Mouse (Mus musculus): Measurements from ENCODE around the gene Hexim1. TPM values are rescaled to one million over a fixed set of nuclear protein-coding genes. Genes with fewer than 3 reads are reported as not detected.

Hexim1 gene
- polyA plus RNA-seq, 1 experiment from 2014 or later: 1.7 TPM

DNA sequence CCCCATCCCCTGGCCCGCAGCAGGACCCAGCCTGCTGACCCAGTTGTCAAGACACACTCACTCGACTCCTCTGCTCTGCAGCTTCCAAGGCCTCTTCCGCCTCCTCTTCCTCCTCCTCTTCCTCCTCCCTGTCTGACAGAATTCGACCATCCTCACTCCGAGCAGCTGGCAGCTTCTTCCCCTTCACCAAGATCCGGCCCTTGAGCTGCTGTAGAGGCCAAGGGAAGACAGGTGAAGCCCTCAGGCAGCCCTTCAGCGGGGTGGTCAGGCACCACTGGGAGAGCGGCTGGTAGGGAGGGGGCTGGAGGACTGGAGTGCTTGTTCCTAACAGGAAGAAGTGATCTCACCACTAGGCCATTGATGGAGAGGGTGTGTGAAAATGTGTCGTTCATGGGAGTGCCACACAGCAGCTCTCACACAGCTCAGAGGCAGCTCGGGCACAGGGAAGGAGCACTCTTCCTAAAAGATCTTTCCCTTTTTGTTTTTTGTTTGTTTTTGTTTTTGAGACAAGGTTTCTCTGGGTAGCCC is 41.2 kb upstream of the Hexim1 start:
- Histone ChIP-seq H3K4me3 (ENCODE audit: low read depth, low read length) (no peak overlapping the region), H3K27ac (ENCODE audit: low read length) (no peak overlapping the region), H3K27me3 (ENCODE audit: control insufficient read depth, insufficient read depth, low read depth, low read length) (peaks cover 8% of the 10 kb centered on the region), H3K4me2 (ENCODE audit: low read depth, low read length) (no peak overlapping the region), H3K9ac (ENCODE audit: low read depth, low read length) (no peak overlapping the region), H3K36me3 (ENCODE audit: control insufficient read depth, insufficient read depth) (no peaks in the 10 kb centered on the region), H3K4me1 (ENCODE audit: control insufficient read depth, low read depth, low read length) (no peaks in the 10 kb centered on the region), H3K9me3 (replicated peaks; ENCODE audit: control insufficient read depth, low read length) (no peaks in the 10 kb centered on the region)
- ATAC-seq (ENCODE audit: low read depth): no peak
- WGBS (ENCODE audit: insufficient replicate concordance): 23% methylated on average over 10 of the region's 10 CpGs

DNA sequence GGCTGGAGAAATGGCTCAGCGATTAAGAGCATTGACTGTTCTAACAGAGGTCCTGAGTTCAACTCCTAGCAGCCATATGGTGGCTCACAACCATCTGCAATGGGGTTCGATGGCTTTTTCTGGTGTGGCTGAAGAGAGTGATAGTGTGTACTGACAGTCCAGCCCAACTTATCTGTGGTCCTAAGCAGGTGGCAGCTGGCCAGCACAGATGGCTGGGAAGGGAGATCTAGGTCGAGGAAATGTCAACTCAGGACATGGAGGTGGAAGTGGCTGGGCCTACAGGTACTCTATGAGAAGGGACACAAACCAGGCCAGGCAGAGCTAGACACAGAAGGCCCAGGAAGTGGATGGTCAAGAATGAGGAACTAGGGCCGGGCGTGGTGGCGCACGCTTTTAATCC is 40.0 kb upstream of the Hexim1 start:
- 65% methylated on average over 7 of the region's 7 CpGs for WGBS (ENCODE audit: insufficient replicate concordance)
- Histone ChIP-seq H3K36me3 (ENCODE audit: control insufficient read depth, insufficient read depth) (no peaks in the 10 kb centered on the region), H3K27me3 (ENCODE audit: control insufficient read depth, insufficient read depth, low read depth, low read length) (peaks cover 19% of the 10 kb centered on the region), H3K9ac (ENCODE audit: low read depth, low read length) (no peak overlapping the region), H3K27ac (ENCODE audit: low read length) (no peak overlapping the region), H3K4me1 (ENCODE audit: control insufficient read depth, low read depth, low read length) (peaks cover 4% of the 10 kb centered on the region), H3K4me3 (ENCODE audit: low read depth, low read length) (no peak overlapping the region), H3K9me3 (replicated peaks; ENCODE audit: control insufficient read depth, low read length) (no peaks in the 10 kb centered on the region), H3K4me2 (ENCODE audit: low read depth, low read length) (no peak overlapping the region)
- ATAC-seq (ENCODE audit: low read depth): no peak

DNA sequence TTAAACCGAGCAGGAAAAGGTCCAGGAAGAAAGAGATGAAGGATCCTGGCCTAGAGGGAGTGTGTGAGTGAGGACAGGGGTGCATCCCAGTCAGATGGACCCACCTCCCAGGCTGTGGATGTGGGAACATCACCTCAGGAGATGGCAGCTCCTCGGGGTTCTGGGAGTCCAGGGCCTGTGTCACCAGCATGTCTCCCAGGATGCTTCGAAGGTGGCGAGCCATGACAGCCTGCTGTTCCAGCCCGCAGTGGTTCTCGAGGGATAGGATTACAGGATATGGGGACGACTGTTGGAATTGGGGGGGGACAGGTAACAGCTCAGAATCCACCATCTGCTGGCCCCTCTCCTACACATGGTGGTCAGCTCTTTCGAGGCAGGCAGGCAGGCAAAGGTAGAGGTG is 39.5 kb upstream of the Hexim1 start:
- no peaks in the 10 kb centered on the region for H3K9me3 ChIP-seq (replicated peaks; ENCODE audit: control insufficient read depth, low read length)
- 69% methylated on average over 8 of the region's 8 CpGs for WGBS (ENCODE audit: insufficient replicate concordance)
- no peak overlapping the region for H3K27ac ChIP-seq (ENCODE audit: low read length)
- no peak for ATAC-seq (ENCODE audit: low read depth)
- H3K9ac ChIP-seq (ENCODE audit: low read depth, low read length): no peak overlapping the region
- H3K4me2 ChIP-seq (ENCODE audit: low read depth, low read length): no peak overlapping the region
- peaks cover 4% of the 10 kb centered on the region for H3K4me1 ChIP-seq (ENCODE audit: control insufficient read depth, low read depth, low read length)
- H3K4me3 ChIP-seq (ENCODE audit: low read depth, low read length): no peak overlapping the region
- no peaks in the 10 kb centered on the region for H3K36me3 ChIP-seq (ENCODE audit: control insufficient read depth, insufficient read depth)
- H3K27me3 ChIP-seq (ENCODE audit: control insufficient read depth, insufficient read depth, low read depth, low read length): peaks cover 21% of the 10 kb centered on the region

DNA sequence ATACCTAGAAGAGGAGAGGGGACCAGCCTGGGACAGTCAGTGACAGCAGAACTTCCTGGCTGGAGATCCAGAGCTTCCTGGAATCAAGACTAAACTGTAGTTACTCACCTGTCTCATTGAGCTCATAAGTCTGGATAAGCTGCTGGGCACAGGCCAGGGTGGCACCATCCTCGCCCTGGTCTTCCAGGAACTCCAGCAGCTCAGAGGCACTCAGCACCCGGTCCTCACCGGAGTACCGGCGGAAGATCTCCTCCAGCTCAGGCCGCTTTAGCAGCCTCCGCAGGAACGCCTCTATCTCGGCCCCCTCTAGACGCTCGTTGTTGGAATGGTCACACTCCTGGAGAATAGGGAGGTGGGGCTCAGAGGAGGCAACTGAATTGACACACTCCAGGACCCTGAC is 37.9 kb upstream of the Hexim1 start:
- 82% methylated on average over 11 of the region's 11 CpGs for WGBS (ENCODE audit: insufficient replicate concordance)
- H3K4me3 ChIP-seq (ENCODE audit: low read depth, low read length): no peak overlapping the region
- peaks cover 4% of the 10 kb centered on the region for H3K4me1 ChIP-seq (ENCODE audit: control insufficient read depth, low read depth, low read length)
- no peak overlapping the region for H3K9ac ChIP-seq (ENCODE audit: low read depth, low read length)
- ATAC-seq (ENCODE audit: low read depth): no peak
- H3K27ac ChIP-seq (ENCODE audit: low read length): no peak overlapping the region
- no peaks in the 10 kb centered on the region for H3K9me3 ChIP-seq (replicated peaks; ENCODE audit: control insufficient read depth, low read length)
- H3K27me3 ChIP-seq (ENCODE audit: control insufficient read depth, insufficient read depth, low read depth, low read length): peaks cover 21% of the 10 kb centered on the region
- H3K4me2 ChIP-seq (ENCODE audit: low read depth, low read length): no peak overlapping the region
- no peaks in the 10 kb centered on the region for H3K36me3 ChIP-seq (ENCODE audit: control insufficient read depth, insufficient read depth)

DNA sequence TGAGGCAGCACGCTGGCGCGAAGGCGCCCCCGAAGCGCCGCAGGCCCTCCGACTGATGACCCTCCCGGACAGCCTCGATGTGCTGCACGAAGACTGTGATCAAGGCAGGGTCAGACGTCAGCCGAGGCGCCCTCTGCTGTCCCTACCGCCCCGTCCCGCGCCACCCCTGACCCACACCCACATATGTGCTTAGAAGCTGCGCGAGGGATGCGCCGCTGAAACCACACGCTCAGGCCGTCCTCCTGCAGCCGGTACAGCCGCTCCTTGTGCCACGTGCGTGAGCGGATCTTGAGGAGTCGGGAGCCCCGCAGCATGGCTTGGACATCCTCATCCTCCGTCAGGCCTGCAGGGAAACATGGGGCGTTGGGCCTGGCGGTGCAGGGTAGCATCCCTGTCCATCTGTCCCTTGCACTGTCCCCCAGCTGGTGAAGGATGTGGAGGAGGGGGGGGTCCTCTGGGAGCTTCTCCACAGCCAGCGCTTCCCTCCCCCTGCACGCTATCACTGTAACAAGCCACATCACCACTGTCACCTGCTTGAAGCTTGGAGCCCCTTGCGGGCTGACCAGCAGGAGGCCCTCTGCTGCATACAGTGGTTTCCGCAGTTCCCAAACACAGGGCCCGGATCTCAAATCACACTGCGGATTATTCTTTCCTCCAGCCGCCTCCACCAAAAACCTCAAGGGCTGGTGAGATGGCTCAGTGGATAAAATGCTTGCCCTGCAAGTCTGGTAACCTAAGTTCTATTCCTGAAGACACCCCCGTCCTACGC is 35.5 kb upstream of the Hexim1 start:
- no peaks in the 10 kb centered on the region for H3K9me3 ChIP-seq (replicated peaks; ENCODE audit: control insufficient read depth, low read length)
- peaks cover 4% of the 10 kb centered on the region for H3K4me1 ChIP-seq (ENCODE audit: control insufficient read depth, low read depth, low read length)
- no peak overlapping the region for H3K9ac ChIP-seq (ENCODE audit: low read depth, low read length)
- no peak overlapping the region for H3K27ac ChIP-seq (ENCODE audit: low read length)
- peak overlapping the region; percentile 50 for H3K4me2 ChIP-seq (ENCODE audit: low read depth, low read length)
- peaks cover 21% of the 10 kb centered on the region for H3K27me3 ChIP-seq (ENCODE audit: control insufficient read depth, insufficient read depth, low read depth, low read length)
- WGBS (ENCODE audit: insufficient replicate concordance): 3% methylated on average over 43 of the region's 43 CpGs
- no peaks in the 10 kb centered on the region for H3K36me3 ChIP-seq (ENCODE audit: control insufficient read depth, insufficient read depth)
- peak overlapping the region; percentile 33 for H3K4me3 ChIP-seq (ENCODE audit: low read depth, low read length)
- ATAC-seq (ENCODE audit: low read depth): no peak

DNA sequence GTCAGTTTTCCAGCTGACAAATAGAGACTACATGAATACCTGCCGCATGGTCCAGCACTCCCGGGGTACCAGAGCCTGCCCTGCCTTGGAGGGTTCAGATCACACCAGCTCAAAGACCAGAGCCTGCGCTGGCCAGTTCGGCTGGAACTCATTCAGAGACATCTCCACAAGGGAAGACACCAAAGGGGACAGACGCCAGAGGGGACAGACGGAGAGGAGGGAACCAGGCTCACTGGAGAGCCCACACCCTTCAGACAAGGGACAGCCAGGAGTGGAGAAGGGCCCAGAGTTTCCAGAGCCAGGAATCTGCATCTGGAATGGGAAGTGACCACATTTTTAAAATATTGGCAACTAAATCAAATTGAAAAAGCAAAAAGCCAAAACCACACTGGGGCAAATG is 34.4 kb upstream of the Hexim1 start:
- WGBS (ENCODE audit: insufficient replicate concordance): 62% methylated on average over 6 of the region's 6 CpGs
- no peak overlapping the region for H3K4me2 ChIP-seq (ENCODE audit: low read depth, low read length)
- H3K4me1 ChIP-seq (ENCODE audit: control insufficient read depth, low read depth, low read length): peaks cover 4% of the 10 kb centered on the region
- no peak overlapping the region for H3K27ac ChIP-seq (ENCODE audit: low read length)
- no peaks in the 10 kb centered on the region for H3K36me3 ChIP-seq (ENCODE audit: control insufficient read depth, insufficient read depth)
- H3K9ac ChIP-seq (ENCODE audit: low read depth, low read length): no peak overlapping the region
- no peak for ATAC-seq (ENCODE audit: low read depth)
- peaks cover 21% of the 10 kb centered on the region for H3K27me3 ChIP-seq (ENCODE audit: control insufficient read depth, insufficient read depth, low read depth, low read length)
- no peaks in the 10 kb centered on the region for H3K9me3 ChIP-seq (replicated peaks; ENCODE audit: control insufficient read depth, low read length)
- H3K4me3 ChIP-seq (ENCODE audit: low read depth, low read length): no peak overlapping the region

DNA sequence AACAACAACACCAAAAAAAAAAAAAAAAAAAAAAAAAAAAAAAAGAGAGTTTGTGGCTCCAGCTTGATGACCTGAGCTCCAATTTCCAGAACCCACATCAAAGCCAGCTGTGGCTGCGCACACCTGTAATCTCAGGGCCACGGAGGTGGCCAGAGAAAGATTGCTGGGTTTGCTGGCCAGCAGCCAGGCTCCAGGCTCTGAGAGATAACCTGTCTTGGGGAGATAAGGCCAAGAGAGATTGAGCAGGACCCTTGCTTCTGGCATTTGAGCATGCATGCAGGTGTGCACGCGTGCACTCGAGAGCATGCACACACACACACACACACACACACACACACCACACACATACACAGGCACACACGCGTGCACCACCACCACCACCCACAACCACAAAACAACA is 22.7 kb upstream of the Hexim1 start:
- no peak overlapping the region for H3K9ac ChIP-seq (ENCODE audit: low read depth, low read length)
- WGBS (ENCODE audit: insufficient replicate concordance): 60% methylated on average over 7 of the region's 7 CpGs

DNA sequence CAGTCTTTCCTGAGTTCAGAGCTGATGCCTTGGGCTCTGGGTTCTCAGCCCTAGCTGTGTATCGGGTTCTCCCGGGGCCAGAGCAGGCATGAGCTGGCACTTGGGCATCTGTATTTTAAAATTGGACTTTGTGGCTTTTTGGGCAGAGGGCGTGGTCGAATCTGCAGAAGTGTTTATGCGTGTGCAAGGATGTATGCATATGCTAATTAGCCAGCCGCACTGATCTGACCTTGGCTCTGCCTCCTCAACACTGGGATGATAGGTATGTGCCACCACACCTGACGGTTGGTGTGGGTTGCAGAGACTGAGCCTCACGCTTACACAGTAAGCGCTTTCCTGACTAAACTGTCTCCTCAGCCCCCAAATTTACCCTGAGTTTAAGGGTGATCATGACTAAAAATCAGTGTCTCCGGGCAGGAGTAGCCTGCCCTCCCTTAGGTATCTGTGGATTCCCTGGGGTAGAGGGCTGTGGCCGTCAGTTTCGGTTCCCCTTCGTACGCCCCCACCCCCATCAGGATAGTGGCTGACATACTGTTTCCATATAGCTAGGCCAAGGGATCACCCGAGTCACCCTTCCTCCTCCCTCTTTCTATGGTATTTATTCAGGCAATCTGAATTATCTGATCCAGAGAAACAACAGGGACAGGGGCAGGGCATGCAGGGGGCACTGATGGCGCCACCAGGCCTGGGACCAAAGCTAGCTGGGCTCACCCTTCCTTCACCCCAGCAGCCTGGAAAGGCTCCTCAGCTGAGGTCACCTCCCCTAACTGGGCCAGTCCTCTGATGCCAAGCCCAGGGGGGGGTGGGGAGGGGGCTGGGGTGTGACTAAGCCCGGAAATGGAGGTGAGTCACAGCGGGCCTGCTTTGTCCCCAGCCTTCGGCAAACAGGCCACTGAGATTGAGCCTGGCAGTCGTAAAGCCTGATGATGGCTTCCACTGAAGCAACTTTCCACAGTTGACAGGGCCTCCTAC is 21.9 kb upstream of the Hexim1 start:
- Histone ChIP-seq H3K27ac (ENCODE audit: low read length) (no peak overlapping the region), H3K4me3 (ENCODE audit: low read depth, low read length) (no peak overlapping the region)

More for the DNA sequence above, 22.7 kb upstream of the Hexim1 start:
- H3K4me2 ChIP-seq (ENCODE audit: low read depth, low read length): no peak overlapping the region
- no peaks in the 10 kb centered on the region for H3K4me1 ChIP-seq (ENCODE audit: control insufficient read depth, low read depth, low read length)
- H3K36me3 ChIP-seq (ENCODE audit: control insufficient read depth, insufficient read depth): no peaks in the 10 kb centered on the region
- H3K27me3 ChIP-seq (ENCODE audit: control insufficient read depth, insufficient read depth, low read depth, low read length): no peaks in the 10 kb centered on the region
- no peak for ATAC-seq (ENCODE audit: low read depth)
- H3K9me3 ChIP-seq (replicated peaks; ENCODE audit: control insufficient read depth, low read length): no peaks in the 10 kb centered on the region
- no peak overlapping the region for H3K27ac ChIP-seq (ENCODE audit: low read length)
- no peak overlapping the region for H3K4me3 ChIP-seq (ENCODE audit: low read depth, low read length)

More for the DNA sequence above, 21.9 kb upstream of the Hexim1 start:
- Histone ChIP-seq H3K9ac (ENCODE audit: low read depth, low read length) (no peak overlapping the region), H3K4me2 (ENCODE audit: low read depth, low read length) (no peak overlapping the region), H3K27me3 (ENCODE audit: control insufficient read depth, insufficient read depth, low read depth, low read length) (no peaks in the 10 kb centered on the region), H3K4me1 (ENCODE audit: control insufficient read depth, low read depth, low read length) (no peaks in the 10 kb centered on the region), H3K9me3 (replicated peaks; ENCODE audit: control insufficient read depth, low read length) (no peaks in the 10 kb centered on the region), H3K36me3 (ENCODE audit: control insufficient read depth, insufficient read depth) (no peaks in the 10 kb centered on the region)
- no peak for ATAC-seq (ENCODE audit: low read depth)
- 51% methylated on average over 20 of the region's 20 CpGs for WGBS (ENCODE audit: insufficient replicate concordance)

Measured in liver, embryonic 16.5 days (tissue).